Mouse (Mus musculus): ENCODE data around the gene Safb.

- no peak for TF ChIP-seq CTCF (IDR thresholded peaks at IDR 0.05; ENCODE audit: low read depth, low read length)
- TF ChIP-seq GATA1 (IDR thresholded peaks at IDR 0.05; ENCODE audit: borderline replicate concordance, low read length) = no peak
- TF ChIP-seq TAL1 (conservative IDR thresholded peaks at IDR 0.05; ENCODE audit: low read depth, low read length) = no peak
Observed at GRCm38 (mm10) chr17:56634023-56634422, 49.4 kb downstream of the Safb start.
